Mouse (Mus musculus): ENCODE data around the gene H2al1h.
"Not testable (repeated sequence)": the region's sequence is repeated elsewhere in the genome, so short reads cannot be mapped to it uniquely, and the experiment has no call there.

GRCm38 (mm10) chrX:11327522-11327921 is 6.2 kb downstream of the H2al1h start, which contains the start of gene H2al1j:
- TF ChIP-seq CTCF (IDR thresholded peaks at IDR 0.05; ENCODE audit: insufficient read depth, low read length); POLR2A (IDR thresholded peaks at IDR 0.05; ENCODE audit: borderline replicate concordance, extremely low read depth, low read depth, low read length): not testable (repeated sequence)
